Mouse (Mus musculus) urinary bladder, postnatal 4 days (tissue): Measurements from ENCODE around the gene Tbc1d8.

Source experiments
- DNase-seq, 2 experiments: peaks; one replicate each; pipeline ENCODE4 v3.0.0; 2021 to 2022; ENCODE audit warnings: low spot score in 2 of 2

Gene Tbc1d8

DNA sequence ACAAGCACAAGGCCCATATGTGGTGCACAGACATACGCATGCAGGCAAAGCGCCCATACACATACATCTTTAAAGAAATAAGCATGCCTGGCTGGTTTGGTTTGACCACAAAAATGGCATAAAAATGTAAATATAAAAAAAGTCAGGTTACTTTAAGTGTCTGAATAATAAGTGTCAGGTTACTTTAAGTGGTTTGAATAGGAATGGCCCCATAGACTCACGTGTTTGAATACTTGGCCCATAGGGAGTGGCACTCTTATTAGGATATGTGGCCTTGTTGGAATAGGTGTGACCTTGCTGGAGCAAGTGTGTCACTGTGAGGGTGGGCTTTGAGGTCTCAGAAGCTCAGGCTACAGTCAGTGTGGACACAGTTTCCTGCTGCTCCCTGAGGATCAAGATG, 83.9 kb downstream of the Tbc1d8 start:
- DNase-seq = no peak

GRCm38 (mm10) chr1:39394096-39394495, 84.5 kb downstream of the Tbc1d8 start:
- DNase-seq = no peak

DNA sequence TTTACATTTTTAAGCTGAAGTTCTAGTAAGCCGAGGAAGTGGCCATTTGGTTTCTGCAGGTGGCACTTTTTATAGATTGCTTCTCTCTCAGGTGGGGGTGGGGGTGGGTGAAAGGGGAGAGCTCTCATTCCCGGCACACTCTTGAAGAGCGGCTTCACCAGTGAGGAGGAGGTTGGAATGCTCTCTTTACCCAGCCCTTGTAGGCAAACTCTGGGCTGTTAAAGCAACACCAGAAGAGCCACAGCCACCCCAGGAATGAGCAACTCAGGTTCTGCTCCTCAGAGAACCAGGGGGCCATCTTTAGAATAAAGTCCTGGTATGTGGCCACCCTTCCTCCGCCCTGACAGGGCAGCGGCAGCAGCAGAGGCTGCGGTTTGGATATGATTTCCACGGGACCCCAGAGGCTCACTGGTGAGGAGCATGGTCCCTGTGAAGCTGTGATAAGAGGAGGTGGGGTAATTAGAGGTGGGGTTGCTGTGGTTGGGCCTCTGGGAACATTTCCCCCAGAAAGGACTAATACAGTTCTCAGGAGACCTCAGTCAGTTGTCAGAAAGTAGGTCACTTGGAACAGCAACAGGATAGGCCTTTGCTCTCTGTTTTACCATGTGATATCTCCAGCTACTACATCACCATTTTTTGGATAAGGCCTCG, 85.2 kb downstream of the Tbc1d8 start:
- DNase-seq = no peak

DNA sequence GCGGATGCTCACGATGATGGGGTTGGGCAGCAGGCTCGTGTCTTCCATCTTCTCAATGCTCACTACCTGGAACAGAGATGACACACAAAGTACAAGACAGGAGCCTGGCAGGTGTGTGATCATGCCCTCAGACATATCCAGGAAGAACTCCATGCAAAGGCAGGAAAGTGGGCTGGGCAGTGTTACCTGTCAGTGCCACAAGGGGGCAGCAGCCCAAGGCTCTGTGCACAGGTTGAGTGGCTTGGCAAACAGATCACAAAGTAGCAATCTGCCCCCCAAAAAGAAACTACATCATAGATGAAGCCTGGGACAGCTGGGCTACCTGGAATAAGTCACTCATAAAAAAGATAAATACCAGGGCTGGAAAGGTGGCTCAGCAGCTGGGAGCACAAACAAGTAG, 86.4 kb downstream of the Tbc1d8 start:
- peak; percentile 62 to 80 for DNase-seq

DNA sequence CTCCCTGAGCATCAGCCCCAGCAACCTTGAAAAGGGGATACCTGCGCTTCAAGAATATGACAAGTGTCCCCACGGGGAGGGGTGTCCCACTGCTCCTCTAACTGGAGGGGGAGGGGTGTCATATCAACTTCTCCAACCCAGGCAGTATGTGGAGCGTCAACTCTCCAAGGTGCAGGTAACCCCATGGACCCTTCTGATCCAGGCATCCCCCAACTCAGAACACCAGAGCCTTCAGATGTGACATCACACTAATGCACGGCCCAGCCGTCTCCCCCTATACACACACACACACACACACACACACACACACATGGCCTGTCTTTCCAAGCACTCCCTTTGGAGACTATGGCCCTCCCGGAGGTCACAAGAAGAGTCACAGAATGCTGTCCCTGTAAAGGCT, 86.9 kb downstream of the Tbc1d8 start:
- no peak for DNase-seq

DNA sequence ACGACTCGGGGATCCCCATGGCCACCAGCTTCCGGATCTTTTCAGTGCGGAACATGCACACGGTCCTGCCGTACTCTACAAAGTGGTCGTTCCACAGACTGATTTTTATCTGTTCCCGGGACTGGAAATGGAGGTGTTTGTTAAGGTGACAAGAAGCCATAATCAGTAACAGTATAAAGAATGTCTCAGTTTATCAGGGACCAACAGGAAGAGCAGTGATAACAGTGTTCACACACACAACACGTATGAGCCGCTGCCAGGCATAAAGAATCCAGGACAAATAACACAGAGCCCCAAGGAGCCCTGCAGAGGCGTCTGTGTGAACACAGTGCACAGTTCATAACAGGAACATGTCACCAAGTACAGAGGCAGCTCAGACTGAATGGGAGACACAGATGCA, 89.2 kb downstream of the Tbc1d8 start:
- DNase-seq = no peak

GRCm38 (mm10) chr1:39388163-39388562, 90.4 kb downstream of the Tbc1d8 start:
- no peak for DNase-seq

DNA sequence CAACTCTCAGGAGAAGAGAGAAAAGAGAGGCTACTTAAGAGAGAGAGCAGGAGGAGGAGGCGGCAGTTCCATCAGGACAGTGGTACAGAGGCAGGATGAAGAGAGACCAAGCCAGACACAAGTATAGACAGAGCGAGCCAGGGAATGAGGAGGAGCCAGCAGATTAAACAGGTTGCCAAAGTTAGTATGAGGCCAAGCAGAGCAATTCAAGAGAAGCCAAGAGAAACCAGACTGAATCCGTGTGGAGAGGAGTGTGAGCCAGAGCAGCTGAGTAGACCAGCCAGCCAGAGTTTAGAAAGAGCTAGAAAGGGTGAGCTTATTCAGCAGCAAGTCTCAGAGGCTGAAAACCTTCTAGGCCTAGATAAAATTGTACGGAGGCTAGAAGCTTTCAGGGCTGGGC, 91.1 kb downstream of the Tbc1d8 start:
- no peak for DNase-seq

- no peak for DNase-seq
Observed at GRCm38 (mm10) chr1:39386456-39386855, 92.1 kb downstream of the Tbc1d8 start.

- DNase-seq = no peak
Observed at GRCm38 (mm10) chr1:39384914-39385313, 93.6 kb downstream of the Tbc1d8 start.

DNA sequence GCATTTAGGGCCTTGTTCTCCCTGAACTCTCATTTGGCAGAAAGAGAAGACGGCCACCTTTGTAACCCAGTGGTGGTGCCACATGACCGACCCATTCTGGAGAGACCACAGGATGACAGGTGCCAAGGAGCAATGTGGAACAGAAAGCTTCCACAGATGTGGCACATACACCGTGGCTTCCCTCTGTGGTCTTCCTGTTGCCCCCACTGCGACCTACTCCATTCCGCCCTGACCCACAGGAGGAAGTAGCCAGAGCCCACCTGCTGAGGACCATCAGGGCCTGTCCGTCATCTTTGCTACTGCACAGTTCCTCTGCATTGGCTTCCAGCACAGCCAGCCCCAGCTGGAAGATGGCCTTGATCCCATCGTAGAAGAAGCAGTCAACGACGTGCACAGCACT, 97.5 kb downstream of the Tbc1d8 start:
- DNase-seq = no peak

DNA sequence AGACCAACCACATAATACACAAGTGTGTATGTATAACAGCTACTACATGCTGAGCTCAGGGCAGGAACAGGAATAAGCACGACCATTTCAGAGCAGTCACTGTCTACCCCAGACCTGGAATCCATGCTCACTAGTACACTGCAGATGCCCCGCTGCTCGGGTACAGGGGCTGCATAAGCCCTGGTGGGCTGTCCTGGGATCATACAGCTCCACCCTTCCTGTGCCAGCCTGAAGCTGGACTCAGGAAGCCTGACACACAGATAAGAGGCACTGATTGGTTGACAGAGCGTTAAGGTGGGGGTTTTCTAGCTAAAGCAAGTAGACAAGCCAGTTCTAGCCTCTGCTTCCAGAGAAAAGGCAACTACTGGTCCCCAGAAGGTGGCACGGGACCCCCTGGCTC, 99.5 kb downstream of the Tbc1d8 start:
- no peak for DNase-seq

GRCm38 (mm10) chr1:39378540-39378939, 100.0 kb downstream of the Tbc1d8 start:
- no peak for DNase-seq

DNA sequence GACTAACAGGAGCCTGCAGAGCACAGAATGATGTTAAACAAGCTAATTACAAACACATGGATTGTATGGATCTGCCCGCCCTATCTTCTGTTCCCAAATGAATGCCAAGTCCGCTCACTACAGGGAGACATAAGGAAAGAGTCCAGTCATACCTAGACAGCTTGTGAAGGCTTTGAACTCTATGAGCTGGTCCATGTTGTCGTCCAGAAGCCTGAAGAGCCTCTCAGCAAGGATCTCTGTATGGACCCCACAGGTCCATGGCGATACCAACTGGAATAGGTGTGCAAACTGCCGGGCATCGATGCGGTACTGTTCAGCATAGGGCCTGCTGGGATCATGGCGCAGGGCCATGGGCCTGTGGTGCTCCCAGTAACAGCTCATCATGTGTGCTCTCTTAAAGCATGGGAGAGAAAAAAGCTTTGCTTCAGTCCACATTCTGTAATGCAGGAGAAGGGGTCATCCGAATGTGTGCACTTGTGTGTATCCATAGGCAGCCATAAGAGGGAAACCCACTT, 101.8 kb downstream of the Tbc1d8 start:
- DNase-seq = no peak

GRCm38 (mm10) chr1:39376121-39376520, 102.4 kb downstream of the Tbc1d8 start:
- DNase-seq = no peak

- DNase-seq = no peak
Observed at GRCm38 (mm10) chr1:39374231-39374809, 104.2 kb downstream of the Tbc1d8 start.

GRCm38 (mm10) chr1:39373378-39373777, 105.2 kb downstream of the Tbc1d8 start:
- no peak for DNase-seq

GRCm38 (mm10) chr1:39372220-39372843, 106.2 kb downstream of the Tbc1d8 start:
- DNase-seq = no peak

GRCm38 (mm10) chr1:39370431-39370830, 108.1 kb downstream of the Tbc1d8 start:
- DNase-seq = no peak

DNA sequence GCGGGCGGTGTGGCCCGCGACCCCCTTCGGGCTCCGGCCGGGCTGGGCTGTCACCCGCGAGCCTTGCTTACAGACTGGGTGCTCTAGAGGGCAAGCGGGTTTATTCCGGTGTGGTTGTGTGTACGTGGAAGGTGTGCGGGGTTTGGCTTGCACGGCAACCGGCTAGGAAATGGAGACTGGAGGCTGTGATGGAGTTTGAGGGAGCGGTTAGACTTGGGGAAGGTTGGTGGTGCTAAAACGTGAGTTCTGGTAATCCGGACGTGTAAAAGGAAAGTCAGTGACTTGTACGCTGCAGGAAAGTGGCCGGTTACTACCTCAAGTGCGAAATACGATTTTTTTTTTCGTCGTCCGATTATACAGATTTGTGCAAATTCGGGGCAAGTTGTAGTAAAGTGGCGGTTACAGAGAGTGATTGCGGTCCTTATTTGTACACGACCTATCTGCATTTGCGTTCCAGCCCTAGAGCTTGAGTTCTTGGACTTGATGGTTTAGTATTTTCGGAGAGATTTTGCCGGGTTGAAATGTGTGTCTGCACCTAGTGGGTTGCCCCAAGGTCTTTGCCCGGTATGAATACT, 110.2 kb downstream of the Tbc1d8 start:
- no peak for DNase-seq

DNA sequence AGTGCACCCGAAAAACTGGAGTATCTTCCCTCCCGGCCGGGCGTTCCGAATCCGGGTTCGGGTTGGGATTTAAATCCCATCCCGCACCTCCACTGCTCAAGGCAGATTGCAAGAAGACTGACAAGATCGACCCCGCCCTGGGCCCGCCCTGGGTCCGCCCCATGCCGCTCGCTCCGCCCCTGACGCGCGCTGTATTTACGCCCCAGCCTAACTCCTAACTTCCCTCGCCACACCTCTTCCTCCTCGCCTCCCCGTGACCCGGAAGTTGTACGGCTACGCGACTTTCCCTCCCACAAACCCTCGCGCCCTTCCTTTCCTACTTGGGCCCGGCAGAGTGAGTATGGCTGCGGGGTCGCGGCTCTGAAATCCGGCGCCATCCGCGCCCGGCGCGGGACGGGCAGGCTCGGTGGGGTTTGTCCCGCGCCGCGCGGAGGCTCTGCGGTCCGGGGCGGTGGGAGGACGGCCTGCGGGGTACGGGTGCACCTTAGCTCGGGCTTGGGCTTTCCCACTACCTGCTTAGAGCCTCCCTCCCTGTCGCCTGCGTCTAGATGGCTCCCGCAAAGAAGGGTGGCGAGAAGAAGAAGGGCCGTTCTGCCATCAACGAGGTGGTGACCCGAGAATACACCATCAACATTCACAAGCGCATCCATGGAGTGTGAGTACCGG, 110.8 kb downstream of the Tbc1d8 start, which contains the start of gene Rpl31:
Gene Rpl31 (plus strand): TSS at position 242 of the 666 bp plus-strand sequence.
- DNase-seq = peak; percentile 97

GRCm38 (mm10) chr1:39367045-39367444, 111.5 kb downstream of the Tbc1d8 start:
- DNase-seq = no peak
